ENCODE assay signal across 8 mouse cellular contexts in the genomic region with DNA sequence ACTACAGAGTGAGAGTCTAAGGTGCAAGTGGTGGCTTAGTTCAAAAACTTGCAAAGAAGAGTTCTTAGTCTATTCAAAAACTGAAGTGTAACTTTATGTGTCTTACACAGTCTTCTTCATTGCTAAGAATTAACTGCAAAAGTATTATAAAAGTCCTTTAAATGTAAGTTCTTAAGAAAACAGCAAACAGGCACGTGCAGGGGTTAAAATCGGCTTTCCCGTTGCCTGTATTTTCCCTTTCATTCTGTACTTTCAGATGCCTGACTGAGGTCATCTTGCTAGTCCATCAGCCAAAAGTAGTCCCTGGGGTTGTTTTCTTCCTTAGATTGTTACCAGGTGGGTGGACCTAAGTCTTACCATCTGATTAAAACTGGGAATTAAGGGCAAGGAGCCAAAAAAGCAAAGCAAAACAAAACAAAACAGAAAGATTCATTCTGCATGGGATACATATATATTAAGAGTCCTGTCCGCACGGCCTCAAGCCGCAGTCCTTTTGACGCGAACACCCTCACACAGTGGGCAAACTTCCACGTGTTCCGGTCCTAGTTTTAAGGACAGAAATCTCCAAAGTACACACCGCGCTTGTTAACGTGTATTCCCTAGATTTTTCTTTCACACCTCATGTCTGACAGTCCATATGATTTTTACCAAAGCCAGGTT. TPM values are rescaled to one million over a fixed set of nuclear protein-coding genes. Genes with fewer than 3 reads are reported as not detected.
A peak's percentile ranks its signal among the peaks of the same experiment; 100 is the strongest.
DNase-seq lines count a peak whose midpoint lies in the region; ATAC-seq and TF ChIP-seq lines count a peak whose summit lies in the region.

No protein-coding gene starts in this region.

- peak overlapping the region; percentile 81 for H3K4me2 ChIP-seq in forebrain, postnatal 0 days (ENCODE audit: low read depth)
- peak overlapping the region; percentile 74 for H3K4me2 ChIP-seq in kidney, embryonic 14.5 days (replicated peaks; ENCODE audit: low read depth, low read length)
- peak overlapping the region; percentile 57 for H3K4me2 ChIP-seq in midbrain, embryonic 11.5 days

- peak overlapping the region; percentile 87; the same call in 1 of the 2 replicates for H3K27ac ChIP-seq in forebrain, postnatal 0 days (ENCODE audit: low read depth, low read length)
- no peak overlapping the region for H3K27ac ChIP-seq in kidney, embryonic 14.5 days (ENCODE audit: low read depth, low read length)
- no peak overlapping the region for H3K27ac ChIP-seq in midbrain, embryonic 11.5 days (ENCODE audit: low read depth, low read length)

- H3K9me3 ChIP-seq in forebrain, postnatal 0 days (ENCODE audit: low read length): no peaks in the 10 kb centered on the region
- no peaks in the 10 kb centered on the region for H3K9me3 ChIP-seq in kidney, embryonic 14.5 days (ENCODE audit: control insufficient read depth, low read length)
- H3K9me3 ChIP-seq in midbrain, embryonic 11.5 days (ENCODE audit: control insufficient read depth, low read length): no peaks in the 10 kb centered on the region

- peak overlapping the region; percentile 86 for H3K9ac ChIP-seq in forebrain, postnatal 0 days
- H3K9ac ChIP-seq in kidney, embryonic 14.5 days (ENCODE audit: low read depth, low read length): no peak overlapping the region
- no peak overlapping the region for H3K9ac ChIP-seq in midbrain, embryonic 11.5 days (ENCODE audit: low read length)

- DNase-seq in adrenal gland, adult 2 months: peak; percentile 10
- no peak for DNase-seq in adrenal gland, postnatal 4 days (ENCODE audit: low spot score in 2 of 2)
- DNase-seq in adipocyte (ENCODE audit: low spot score): peak; percentile 45
- DNase-seq in forebrain, postnatal 0 days: peak; percentile 21
- DNase-seq in midbrain, embryonic 11.5 days (ENCODE audit: low spot score, missing footprints): no peak
- no peak for DNase-seq in ovary, adult 18-20 months (ENCODE audit: low spot score)

- H3K27me3 ChIP-seq in forebrain, postnatal 0 days (ENCODE audit: insufficient read depth, low read length): no peaks in the 10 kb centered on the region
- no peaks in the 10 kb centered on the region for H3K27me3 ChIP-seq in kidney, embryonic 14.5 days (ENCODE audit: control insufficient read depth, insufficient read depth, low read length)
- no peaks in the 10 kb centered on the region for H3K27me3 ChIP-seq in midbrain, embryonic 11.5 days (ENCODE audit: control insufficient read depth, insufficient read depth, low read length)

- WGBS in forebrain, postnatal 0 days: 48% methylated on average over 13 of the region's 13 CpGs
- WGBS in kidney, embryonic 14.5 days: 50% methylated on average over 13 of the region's 13 CpGs
- WGBS in midbrain, embryonic 11.5 days: 68% methylated on average over 13 of the region's 13 CpGs

- TF ChIP-seq CTCF in forebrain, postnatal 0 days (IDR thresholded peaks at IDR 0.05; ENCODE audit: low read depth): no peak

- no peaks in the 10 kb centered on the region; the same call in 1 of the 2 replicates for H3K36me3 ChIP-seq in forebrain, postnatal 0 days (ENCODE audit: insufficient read depth)
- no peaks in the 10 kb centered on the region for H3K36me3 ChIP-seq in kidney, embryonic 14.5 days (ENCODE audit: control insufficient read depth, insufficient read depth, low read length)
- no peaks in the 10 kb centered on the region for H3K36me3 ChIP-seq in midbrain, embryonic 11.5 days (ENCODE audit: control insufficient read depth, insufficient read depth, low read length)

- no peak for ATAC-seq in forebrain, postnatal 0 days
- ATAC-seq in kidney, embryonic 14.5 days (ENCODE audit: low FRiP score, low TSS enrichment): peak; percentile 44
- ATAC-seq in midbrain, embryonic 11.5 days (ENCODE audit: low FRiP score): no peak
- ATAC-seq in megakaryocyte-erythroid progenitor cell, adult 5-6 weeks (replicated peaks; ENCODE audit: low FRiP score, low TSS enrichment, poor library complexity, severe bottlenecking): no peak

- H3K4me1 ChIP-seq in forebrain, postnatal 0 days (ENCODE audit: insufficient read depth): 0 out of 2 replicates have a peak, but pooled peaks cover 11% of the 10 kb centered on the region
- peaks cover 10% of the 10 kb centered on the region for H3K4me1 ChIP-seq in kidney, embryonic 14.5 days (ENCODE audit: control insufficient read depth, insufficient read depth, low read length)
- peaks cover 3% of the 10 kb centered on the region; the same call in 1 of the 2 replicates for H3K4me1 ChIP-seq in midbrain, embryonic 11.5 days (ENCODE audit: control insufficient read depth, insufficient read depth, low read length)

- peak overlapping the region; percentile 72 for H3K4me3 ChIP-seq in forebrain, postnatal 0 days (ENCODE audit: low read depth, low read length)
- H3K4me3 ChIP-seq in kidney, embryonic 14.5 days (ENCODE audit: low read length): peak overlapping the region; percentile 55; the same call in 1 of the 2 replicates
- peak overlapping the region; percentile 44; the same call in 1 of the 2 replicates for H3K4me3 ChIP-seq in midbrain, embryonic 11.5 days (ENCODE audit: low read depth, low read length)

RNA-seq across cellular contexts. Expression of a gene that starts 1.1 kb away (rescaled TPM):
- total RNA-seq in adrenal gland, adult 2 months (2021): 10 to 100 TPM; 20.9 to 21.4 TPM
- polyA plus RNA-seq in adrenal gland, adult 2 months (2012; rRNA removed): 4.3 TPM in 2 replicates
- 10 to 100 TPM; 26.1 to 26.3 TPM for total RNA-seq in adrenal gland, postnatal 4 days (2021)
- 38.5 and 38.6 TPM in 2 replicates for total RNA-seq in forebrain, postnatal 0 days (2014; rRNA removed)
- 30.1 and 38.1 TPM in 2 replicates for polyA plus RNA-seq in forebrain, postnatal 0 days (2015; fragmentation: Nextera tagmentation; extraction: Ambion mirVana)
- polyA plus RNA-seq in kidney, embryonic 14.5 days (2014; fragmentation: Nextera tagmentation; extraction: Ambion mirVana): 12.0 and 12.9 TPM in 2 replicates
- 9.8 and 11.6 TPM in 2 replicates for polyA plus RNA-seq in midbrain, embryonic 11.5 days (2014; fragmentation: Nextera tagmentation; extraction: Ambion mirVana)
- 2.0 and 2.8 TPM in 2 replicates for total RNA-seq in megakaryocyte-erythroid progenitor cell, adult 5-6 weeks (2014; fragmentation: Nextera tagmentation)
- 1.8 and 2.9 TPM in 2 replicates for total RNA-seq in megakaryocyte-erythroid progenitor cell, adult 5-6 weeks (2017)

RNA-seq across cellular contexts. Expression of a gene that starts 28.4 kb away (rescaled TPM):
- total RNA-seq in adrenal gland, adult 2 months (2021): 10 to 100 TPM; 62.0 to 95.2 TPM
- 37.3 and 50.8 TPM in 2 replicates for polyA plus RNA-seq in adrenal gland, adult 2 months (2012; rRNA removed)
- 10 to 100 TPM; 46.3 to 53.0 TPM for total RNA-seq in adrenal gland, postnatal 4 days (2021)
- 9.9 and 12.8 TPM in 2 replicates for total RNA-seq in forebrain, postnatal 0 days (2014; rRNA removed)
- polyA plus RNA-seq in forebrain, postnatal 0 days (2015; fragmentation: Nextera tagmentation; extraction: Ambion mirVana): 15.2 and 15.4 TPM in 2 replicates
- 23.4 and 27.8 TPM in 2 replicates for polyA plus RNA-seq in kidney, embryonic 14.5 days (2014; fragmentation: Nextera tagmentation; extraction: Ambion mirVana)
- 29.2 and 34.3 TPM in 2 replicates for polyA plus RNA-seq in midbrain, embryonic 11.5 days (2014; fragmentation: Nextera tagmentation; extraction: Ambion mirVana)
- total RNA-seq in megakaryocyte-erythroid progenitor cell, adult 5-6 weeks (2014; fragmentation: Nextera tagmentation): 38.7 and 51.5 TPM in 2 replicates
- 71.4 and 81.7 TPM in 2 replicates for total RNA-seq in megakaryocyte-erythroid progenitor cell, adult 5-6 weeks (2017)

Comparison
In these comparisons a context has a peak if more than half of its experiments do, and no peak if none do; other contexts are left out.
1. DNase-seq: peak in adrenal gland, adult 2 months (single experiment), adipocyte (single experiment) and forebrain, postnatal 0 days (single experiment); none in adrenal gland, postnatal 4 days (0 of 2), midbrain, embryonic 11.5 days (single experiment) and ovary, adult 18-20 months (single experiment).
2. RNA of a gene that starts 1.1 kb away (total RNA-seq): 38.5 to 38.6 TPM in forebrain, postnatal 0 days, 26.1 to 26.3 TPM in adrenal gland, postnatal 4 days and 20.9 to 21.4 TPM in adrenal gland, adult 2 months; 1.8 to 2.9 TPM in megakaryocyte-erythroid progenitor cell, adult 5-6 weeks; every median in the first group is over 4 times any median in the second.
3. Peak in every context shown above with its lines, with median percentiles within 50 percentile points of each other: H3K4me2 ChIP-seq and H3K4me3 ChIP-seq.